Mouse (Mus musculus) stomach, embryonic 15.5 days (tissue): Measurements from ENCODE around the gene Adm2. TPM values are rescaled to one million over a fixed set of nuclear protein-coding genes. Genes with fewer than 3 reads are reported as not detected.

Source experiments
- ATAC-seq: fragments of 200-750 bp; cut with Nextera tagmentation; 2 replicates; pipeline ENCODE4 v1.8.0; 2017; ENCODE audit warnings: low read depth, moderate number of reproducible peaks, moderate TSS enrichment; ENCODE audit not compliant: insufficient read depth, low FRiP score
- H3K27ac ChIP-seq: fragments of 300-500 bp; sonication (generic); 2 replicates; pipeline ENCODE4 v1.5.1; 2015; ENCODE audit warnings: mild to moderate bottlenecking, inconsistent platforms
- H3K27me3 ChIP-seq: fragments of 300-500 bp; sonication (generic); replicated peaks from 2 replicates; pipeline ENCODE4 v1.6.1; 2015; ENCODE audit warnings: inconsistent platforms
- H3K36me3 ChIP-seq: fragments of 300-500 bp; sonication (generic); 2 replicates; pipeline ENCODE4 v1.6.1; 2015; ENCODE audit warnings: inconsistent platforms
- H3K4me1 ChIP-seq: fragments of 300-500 bp; sonication (generic); 2 replicates; pipeline ENCODE4 v1.6.1; 2015; ENCODE audit warnings: inconsistent platforms
- H3K4me2 ChIP-seq: fragments of 300-500 bp; sonication (generic); 2 replicates; pipeline ENCODE4 v1.6.1; 2015; ENCODE audit warnings: mild to moderate bottlenecking, inconsistent platforms
- H3K4me3 ChIP-seq: fragments of 300-500 bp; sonication (generic); replicated peaks from 2 replicates; pipeline ENCODE4 v1.5.1; 2015; ENCODE audit warnings: inconsistent platforms
- H3K9ac ChIP-seq: fragments of 300-500 bp; sonication (generic); 2 replicates; pipeline ENCODE4 v1.6.1; 2015; ENCODE audit warnings: inconsistent platforms
- H3K9me3 ChIP-seq: fragments of 300-500 bp; sonication (generic); 2 replicates; pipeline ENCODE4 v1.6.1; 2016; ENCODE audit warnings: inconsistent platforms
- WGBS: fragments of 180-500 bp; shearing (Covaris S2); methylation state at CpG from one replicate; pipeline ENCODE4 v1.1.7; 2015; 5-methylcytosine and 5-hydroxymethylcytosine counted together
- polyA plus RNA-seq: library from polyadenylated mRNA; unstranded; fragments of >200 nt; fragmentation: Nextera tagmentation; extraction: Ambion mirVana; gene quantifications from 2 replicates; pipeline ENCODE4 v1.2.1, GENCODE M21; 2015

Gene Adm2
- polyA plus RNA-seq, 1 experiment from 2014 or later, result 0.76 TPM

- Histone ChIP-seq H3K9me3 (no peaks in the 10 kb centered on the region), H3K36me3 (no peaks in the 10 kb centered on the region), H3K4me1 (no peaks in the 10 kb centered on the region), H3K4me2 (no peak overlapping the region), H3K27ac (no peak overlapping the region), H3K4me3 (no peak overlapping the region), H3K27me3 (no peaks in the 10 kb centered on the region), H3K9ac (no peak overlapping the region)
- no peak for ATAC-seq
- WGBS, result 76% methylated on average over 3 of the region's 3 CpGs
Observed at GRCm38 (mm10) chr15:89340136-89340535, 17.6 kb downstream of the Adm2 start.

GRCm38 (mm10) chr15:89341678-89342077 lies 19.2 kb downstream of the Adm2 start:
- no peak overlapping the region for H3K9ac ChIP-seq
- H3K27me3 ChIP-seq, result no peaks in the 10 kb centered on the region

GRCm38 (mm10) chr15:89343325-89343724 lies 20.8 kb downstream of the Adm2 start:
- Histone ChIP-seq H3K9ac (no peak overlapping the region), H3K4me2 (no peak overlapping the region), H3K9me3 (no peaks in the 10 kb centered on the region), H3K27ac (no peak overlapping the region), H3K4me1 (no peaks in the 10 kb centered on the region), H3K4me3 (no peak overlapping the region), H3K36me3 (no peaks in the 10 kb centered on the region), H3K27me3 (no peaks in the 10 kb centered on the region)
- no peak for ATAC-seq
- 78% methylated on average over 3 of the region's 3 CpGs for WGBS

More at GRCm38 (mm10) chr15:89341678-89342077, 19.2 kb downstream of the Adm2 start:
- H3K4me3 ChIP-seq, result no peak overlapping the region
- H3K4me2 ChIP-seq, result no peak overlapping the region
- H3K27ac ChIP-seq, result no peak overlapping the region
- no peaks in the 10 kb centered on the region for H3K4me1 ChIP-seq
- ATAC-seq, result no peak
- H3K36me3 ChIP-seq, result no peaks in the 10 kb centered on the region
- WGBS, result 52% methylated on average over 1 of the region's 1 CpGs
- no peaks in the 10 kb centered on the region for H3K9me3 ChIP-seq

GRCm38 (mm10) chr15:89350447-89350846 lies 27.9 kb downstream of the Adm2 start:
- Histone ChIP-seq H3K27me3 (no peaks in the 10 kb centered on the region), H3K36me3 (peaks cover 33% of the 10 kb centered on the region), H3K27ac (no peak overlapping the region), H3K4me1 (peaks cover 13% of the 10 kb centered on the region), H3K9ac (no peak overlapping the region), H3K4me2 (no peak overlapping the region), H3K4me3 (no peak overlapping the region), H3K9me3 (no peaks in the 10 kb centered on the region)
- WGBS, result 92% methylated on average over 5 of the region's 5 CpGs
- no peak for ATAC-seq

GRCm38 (mm10) chr15:89351302-89351701 lies 28.8 kb downstream of the Adm2 start:
- no peak overlapping the region for H3K4me2 ChIP-seq
- H3K27ac ChIP-seq, result no peak overlapping the region
- WGBS, result 86% methylated on average over 15 of the region's 15 CpGs
- H3K4me3 ChIP-seq, result no peak overlapping the region
- no peaks in the 10 kb centered on the region for H3K27me3 ChIP-seq
- no peak for ATAC-seq
- H3K36me3 ChIP-seq, result peaks cover 33% of the 10 kb centered on the region
- H3K9ac ChIP-seq, result no peak overlapping the region
- peaks cover 13% of the 10 kb centered on the region for H3K4me1 ChIP-seq
- no peaks in the 10 kb centered on the region for H3K9me3 ChIP-seq

- peaks cover 16% of the 10 kb centered on the region for H3K4me1 ChIP-seq
- WGBS, result 88% methylated on average over 14 of the region's 14 CpGs
Observed at GRCm38 (mm10) chr15:89352054-89352453, 29.5 kb downstream of the Adm2 start.

GRCm38 (mm10) chr15:89352795-89353194 lies 30.3 kb downstream of the Adm2 start:
- no peaks in the 10 kb centered on the region for H3K27me3 ChIP-seq
- H3K27ac ChIP-seq, result no peak overlapping the region
- no peaks in the 10 kb centered on the region for H3K9me3 ChIP-seq
- no peak overlapping the region for H3K9ac ChIP-seq
- H3K4me1 ChIP-seq, result peaks cover 20% of the 10 kb centered on the region
- peaks cover 33% of the 10 kb centered on the region for H3K36me3 ChIP-seq
- H3K4me3 ChIP-seq, result no peak overlapping the region
- 94% methylated on average over 12 of the region's 12 CpGs for WGBS
- H3K4me2 ChIP-seq, result no peak overlapping the region
- ATAC-seq, result no peak

More at GRCm38 (mm10) chr15:89352054-89352453, 29.5 kb downstream of the Adm2 start:
- Histone ChIP-seq H3K9me3 (no peaks in the 10 kb centered on the region), H3K4me2 (no peak overlapping the region), H3K4me3 (no peak overlapping the region), H3K9ac (no peak overlapping the region), H3K36me3 (peaks cover 33% of the 10 kb centered on the region), H3K27ac (no peak overlapping the region), H3K27me3 (no peaks in the 10 kb centered on the region)
- no peak for ATAC-seq

- Histone ChIP-seq H3K4me3 (no peak overlapping the region), H3K4me2 (peak overlapping the region; percentile 76; the same call in 1 of the 2 replicates)
- 95% methylated on average over 16 of the region's 16 CpGs for WGBS
Observed at GRCm38 (mm10) chr15:89353837-89354236, 31.3 kb downstream of the Adm2 start.

GRCm38 (mm10) chr15:89354455-89354854 lies 31.9 kb downstream of the Adm2 start:
- Histone ChIP-seq H3K36me3 (peaks cover 33% of the 10 kb centered on the region), H3K4me3 (peak overlapping the region; percentile 77), H3K27ac (no peak overlapping the region), H3K4me2 (peak overlapping the region; percentile 76), H3K9me3 (no peaks in the 10 kb centered on the region), H3K27me3 (no peaks in the 10 kb centered on the region), H3K9ac (peak overlapping the region; percentile 55; the same call in 1 of the 2 replicates), H3K4me1 (peaks cover 24% of the 10 kb centered on the region)
- WGBS, result 66% methylated on average over 7 of the region's 7 CpGs
- ATAC-seq, result no peak

More at GRCm38 (mm10) chr15:89353837-89354236, 31.3 kb downstream of the Adm2 start:
- H3K27ac ChIP-seq, result no peak overlapping the region
- no peaks in the 10 kb centered on the region for H3K27me3 ChIP-seq
- no peak for ATAC-seq
- H3K4me1 ChIP-seq, result peaks cover 24% of the 10 kb centered on the region
- no peak overlapping the region for H3K9ac ChIP-seq
- peaks cover 33% of the 10 kb centered on the region for H3K36me3 ChIP-seq
- no peaks in the 10 kb centered on the region for H3K9me3 ChIP-seq

GRCm38 (mm10) chr15:89355241-89356187 lies 33.0 kb downstream of the Adm2 start, which contains the start of the genes Lmf2 and Ncaph2:
Gene Lmf2 (minus strand): TSS chr15:89355659.
Gene Ncaph2 (plus strand): TSS chr15:89355719.
- Histone ChIP-seq H3K4me3 (peak within 1 kb of the TSS; percentile 77), H3K36me3 (peaks cover 33% of the 10 kb centered on the region), H3K27ac (peak within 1 kb of the TSS; percentile 93), H3K9me3 (no peaks in the 10 kb centered on the region), H3K4me2 (peak within 1 kb of the TSS; percentile 76), H3K4me1 (peaks cover 24% of the 10 kb centered on the region), H3K27me3 (no peaks in the 10 kb centered on the region), H3K9ac (peak within 1 kb of the TSS; percentile 84)
- ATAC-seq, result peak; percentile 88
- under 1% methylated on average over 63 of the region's 64 CpGs for WGBS

GRCm38 (mm10) chr15:89356372-89356771 lies 33.9 kb downstream of the Adm2 start:
- Histone ChIP-seq H3K27ac (peak overlapping the region; percentile 93), H3K4me1 (peaks cover 24% of the 10 kb centered on the region), H3K36me3 (peaks cover 33% of the 10 kb centered on the region)

GRCm38 (mm10) chr15:89358784-89359183 lies 36.3 kb downstream of the Adm2 start:
- Histone ChIP-seq H3K36me3 (peaks cover 22% of the 10 kb centered on the region), H3K4me2 (no peak overlapping the region)

More at GRCm38 (mm10) chr15:89356372-89356771, 33.9 kb downstream of the Adm2 start:
- no peaks in the 10 kb centered on the region for H3K27me3 ChIP-seq
- peak overlapping the region; percentile 77 for H3K4me3 ChIP-seq
- peak; percentile 71; the same call in 1 of the 2 replicates for ATAC-seq
- H3K4me2 ChIP-seq, result peak overlapping the region; percentile 66
- peak overlapping the region; percentile 84 for H3K9ac ChIP-seq
- H3K9me3 ChIP-seq, result no peaks in the 10 kb centered on the region
- under 1% methylated on average over 15 of the region's 15 CpGs for WGBS

More at GRCm38 (mm10) chr15:89358784-89359183, 36.3 kb downstream of the Adm2 start:
- Histone ChIP-seq H3K4me1 (peaks cover 22% of the 10 kb centered on the region), H3K27ac (no peak overlapping the region), H3K4me3 (no peak overlapping the region), H3K27me3 (no peaks in the 10 kb centered on the region), H3K9ac (no peak overlapping the region), H3K9me3 (no peaks in the 10 kb centered on the region)
- no peak for ATAC-seq
- 67% methylated on average over 3 of the region's 3 CpGs for WGBS
